Mouse (Mus musculus): ENCODE results near the gene Kdm5a. TPM values are rescaled to one million over a fixed set of nuclear protein-coding genes. Genes with fewer than 3 reads are reported as not detected.

Gene Kdm5a
- polyA plus RNA-seq (2012; ENCODE audit: insufficient read depth, insufficient read length, low replicate concordance, missing spikeins): 69.1 TPM in 1 of 2 replicates, not detected in the other

DNA sequence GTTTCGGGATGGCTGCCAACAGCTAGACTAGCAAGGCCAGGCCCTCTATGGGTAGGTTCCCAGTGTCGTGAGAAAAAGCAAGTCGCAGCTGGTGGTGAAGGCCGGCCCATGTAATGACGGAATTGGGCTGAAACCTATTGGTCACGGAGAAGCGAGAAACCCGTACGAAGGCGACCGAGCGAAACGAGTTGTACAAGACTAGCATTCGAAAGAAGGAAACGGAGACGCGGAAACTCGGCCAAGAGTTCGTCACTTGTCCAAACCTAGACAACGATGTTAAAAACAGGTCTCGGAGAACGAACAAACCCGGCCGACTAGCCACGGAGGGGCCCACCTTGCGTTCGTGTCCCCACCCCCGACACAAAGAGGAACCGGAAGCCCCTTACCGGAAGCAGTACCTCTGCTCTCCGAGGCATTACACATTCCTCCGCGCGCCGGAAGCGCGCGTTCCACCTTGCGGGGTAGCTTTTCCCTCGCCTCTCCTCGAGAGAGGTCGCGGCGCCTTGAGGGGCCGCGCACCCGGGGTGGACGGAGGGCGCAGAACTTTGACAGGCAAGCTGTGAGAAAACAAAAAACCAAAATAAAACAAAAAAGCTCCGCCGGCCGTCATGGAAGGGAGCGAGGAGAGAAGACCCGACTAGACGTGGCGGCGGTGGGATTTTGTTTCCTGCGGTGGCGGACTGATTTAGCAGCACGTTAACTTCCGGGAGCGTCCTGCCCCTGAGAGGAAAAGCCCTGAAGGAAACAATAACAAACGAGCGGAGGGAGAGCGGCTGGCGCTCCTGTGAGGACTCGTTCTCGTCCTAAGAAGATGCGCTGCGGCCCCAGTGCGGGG, at the start of gene Kdm5a, which contains the start of gene Ccdc77:
TSS of gene Kdm5a (plus strand) at position 437 of the 835 bp plus-strand sequence.
TSS of gene Ccdc77 (minus strand) at position 687 of the 835 bp plus-strand sequence.
- H3K4me1 ChIP-seq (ENCODE audit: control insufficient read depth, insufficient read depth, low read length): peaks cover 2% of the 10 kb centered on the region; the same call in 1 of the 2 replicates
- TF ChIP-seq CTCF (IDR thresholded peaks at IDR 0.05; ENCODE audit: insufficient read depth, low read depth, low read length) (no peak), POLR2A (IDR thresholded peaks at IDR 0.05; ENCODE audit: insufficient read depth, low read depth, low read length) (peak; percentile 81)
- H3K27ac ChIP-seq (ENCODE audit: insufficient read depth, low read depth, low read length): peak within 1 kb of the TSS; percentile 88
- under 1% methylated on average over 71 of the region's 71 CpGs for WGBS
- peak within 1 kb of the TSS; percentile 61 for H3K4me3 ChIP-seq (ENCODE audit: insufficient read depth, low read depth, low read length)

DNA sequence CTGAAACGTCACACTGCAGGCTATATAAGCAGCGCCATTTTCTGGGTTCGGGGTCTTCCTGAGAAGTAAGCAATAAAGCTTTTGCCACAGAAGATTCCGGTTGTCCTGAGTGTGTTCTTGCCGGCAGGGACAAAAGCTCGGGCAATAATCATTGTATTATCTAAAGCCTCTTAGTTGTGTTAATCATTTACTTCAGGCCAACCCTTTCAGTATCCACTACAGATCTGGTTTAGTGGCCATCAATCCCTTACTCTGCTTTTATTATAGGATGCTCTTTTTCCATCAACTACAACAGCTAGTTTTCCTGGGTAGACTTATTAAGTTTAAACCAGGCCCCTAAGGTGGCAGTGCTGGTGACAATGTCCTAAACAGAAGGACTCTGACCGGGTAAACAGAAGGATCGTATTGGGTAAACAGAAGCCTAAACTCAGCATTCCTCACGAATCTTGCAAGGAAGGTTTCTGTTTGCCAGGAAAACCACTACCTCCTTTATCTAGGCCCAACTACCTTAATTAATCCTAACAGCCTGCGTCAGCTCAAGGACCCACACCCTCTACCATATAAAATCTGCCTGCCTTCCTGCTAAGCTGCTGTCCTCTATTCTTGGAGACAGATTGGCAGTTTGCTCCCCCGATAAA, 45.5 kb upstream of the Kdm5a start:
- WGBS: 92% methylated on average over 11 of the region's 11 CpGs
- Histone ChIP-seq H3K27ac (ENCODE audit: insufficient read depth, low read depth, low read length) (no peak overlapping the region), H3K4me3 (ENCODE audit: insufficient read depth, low read depth, low read length) (no peak overlapping the region), H3K4me1 (ENCODE audit: control insufficient read depth, insufficient read depth, low read length) (no peaks in the 10 kb centered on the region)
- TF ChIP-seq CTCF (IDR thresholded peaks at IDR 0.05; ENCODE audit: insufficient read depth, low read depth, low read length): no peak
- no peak for TF ChIP-seq POLR2A (IDR thresholded peaks at IDR 0.05; ENCODE audit: insufficient read depth, low read depth, low read length)

DNA sequence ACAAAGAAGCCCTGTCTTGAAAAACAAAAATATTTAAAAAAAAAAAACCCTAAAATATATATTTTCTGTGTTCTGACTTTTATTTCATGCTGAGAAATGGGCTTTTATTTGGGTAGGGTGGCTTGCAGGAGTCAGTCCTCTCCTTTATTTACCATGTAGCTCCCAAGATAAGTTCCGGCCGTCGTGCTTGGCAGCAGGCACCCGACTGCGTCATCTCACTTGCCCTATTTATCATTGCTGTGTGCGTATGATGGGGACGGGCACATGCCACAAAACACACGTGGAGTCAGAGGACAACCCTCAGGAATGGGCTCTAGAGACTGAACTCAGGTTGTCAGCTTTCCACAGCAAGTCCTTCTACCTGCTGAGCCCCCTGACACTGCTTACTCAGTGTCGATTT, 44.8 kb upstream of the Kdm5a start:
- Histone ChIP-seq H3K27ac (ENCODE audit: insufficient read depth, low read depth, low read length) (no peak overlapping the region), H3K4me1 (ENCODE audit: control insufficient read depth, insufficient read depth, low read length) (no peaks in the 10 kb centered on the region), H3K4me3 (ENCODE audit: insufficient read depth, low read depth, low read length) (no peak overlapping the region)
- 92% methylated on average over 9 of the region's 9 CpGs for WGBS
- TF ChIP-seq CTCF (IDR thresholded peaks at IDR 0.05; ENCODE audit: insufficient read depth, low read depth, low read length): no peak
- no peak for TF ChIP-seq POLR2A (IDR thresholded peaks at IDR 0.05; ENCODE audit: insufficient read depth, low read depth, low read length)

DNA sequence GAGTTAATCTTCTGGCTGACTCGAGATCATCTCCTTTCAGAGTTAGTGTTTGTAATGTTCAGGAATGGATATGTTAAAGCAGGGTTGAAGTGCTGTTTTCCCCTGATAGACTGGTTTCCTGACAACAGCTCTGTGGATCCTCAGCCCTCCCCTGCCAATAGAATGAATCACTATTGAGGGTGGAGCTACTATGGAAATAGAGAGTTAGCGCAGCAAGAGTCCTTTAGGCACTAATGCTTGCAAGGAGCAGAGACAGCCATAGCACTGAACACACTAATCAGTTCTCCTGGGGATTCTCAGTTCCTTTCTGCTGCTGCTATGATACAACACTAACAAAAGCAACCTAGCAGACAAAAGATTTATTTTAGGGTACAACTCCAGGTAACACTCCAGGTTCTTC, 43.6 kb upstream of the Kdm5a start:
- TF ChIP-seq POLR2A (IDR thresholded peaks at IDR 0.05; ENCODE audit: insufficient read depth, low read depth, low read length): no peak
- TF ChIP-seq CTCF (IDR thresholded peaks at IDR 0.05; ENCODE audit: insufficient read depth, low read depth, low read length): no peak
- Histone ChIP-seq H3K4me3 (ENCODE audit: insufficient read depth, low read depth, low read length) (no peak overlapping the region), H3K4me1 (ENCODE audit: control insufficient read depth, insufficient read depth, low read length) (no peaks in the 10 kb centered on the region), H3K27ac (ENCODE audit: insufficient read depth, low read depth, low read length) (no peak overlapping the region)
- 63% methylated on average over 2 of the region's 2 CpGs for WGBS

- 32% methylated on average over 6 of the region's 6 CpGs for WGBS
- Histone ChIP-seq H3K4me1 (ENCODE audit: control insufficient read depth, insufficient read depth, low read length) (no peaks in the 10 kb centered on the region), H3K27ac (ENCODE audit: insufficient read depth, low read depth, low read length) (no peak overlapping the region), H3K4me3 (ENCODE audit: insufficient read depth, low read depth, low read length) (no peak overlapping the region)
- no peak for TF ChIP-seq CTCF (IDR thresholded peaks at IDR 0.05; ENCODE audit: insufficient read depth, low read depth, low read length)
- no peak for TF ChIP-seq POLR2A (IDR thresholded peaks at IDR 0.05; ENCODE audit: insufficient read depth, low read depth, low read length)
Measured at GRCm38 (mm10) chr6:120324295-120324927, 39.5 kb upstream of the Kdm5a start.

- Histone ChIP-seq H3K4me1 (ENCODE audit: control insufficient read depth, insufficient read depth, low read length) (no peaks in the 10 kb centered on the region), H3K27ac (ENCODE audit: insufficient read depth, low read depth, low read length) (no peak overlapping the region), H3K4me3 (ENCODE audit: insufficient read depth, low read depth, low read length) (no peak overlapping the region)
- TF ChIP-seq CTCF (IDR thresholded peaks at IDR 0.05; ENCODE audit: insufficient read depth, low read depth, low read length) (no peak), POLR2A (IDR thresholded peaks at IDR 0.05; ENCODE audit: insufficient read depth, low read depth, low read length) (no peak)
- WGBS: 70% methylated on average over 2 of the region's 2 CpGs
Measured at GRCm38 (mm10) chr6:120332351-120332750, 31.6 kb upstream of the Kdm5a start.

DNA sequence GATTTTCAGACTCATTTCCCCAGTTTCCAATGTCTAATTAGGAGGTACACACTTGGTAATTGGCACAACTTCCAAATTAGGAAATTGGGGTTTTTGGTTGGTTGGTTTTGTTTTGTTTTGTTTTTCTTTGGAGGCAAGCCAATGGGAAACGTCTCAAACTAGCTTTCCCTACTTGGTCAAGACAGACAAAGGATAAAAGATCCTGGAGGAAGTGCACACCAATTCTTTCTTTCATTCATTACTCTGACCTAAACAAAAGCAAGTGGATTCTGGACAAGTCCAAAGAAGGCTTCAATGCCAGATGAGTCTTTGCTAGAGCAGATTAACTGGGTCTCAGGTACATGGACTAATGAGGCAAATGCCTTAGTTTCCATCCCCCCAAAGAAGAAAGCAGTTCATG, 19.9 kb upstream of the Kdm5a start:
- 5% methylated on average over 1 of the region's 1 CpGs for WGBS
- TF ChIP-seq POLR2A (IDR thresholded peaks at IDR 0.05; ENCODE audit: insufficient read depth, low read depth, low read length) (no peak), CTCF (IDR thresholded peaks at IDR 0.05; ENCODE audit: insufficient read depth, low read depth, low read length) (no peak)
- no peak overlapping the region for H3K4me3 ChIP-seq (ENCODE audit: insufficient read depth, low read depth, low read length)
- no peak overlapping the region for H3K27ac ChIP-seq (ENCODE audit: insufficient read depth, low read depth, low read length)
- H3K4me1 ChIP-seq (ENCODE audit: control insufficient read depth, insufficient read depth, low read length): no peaks in the 10 kb centered on the region

DNA sequence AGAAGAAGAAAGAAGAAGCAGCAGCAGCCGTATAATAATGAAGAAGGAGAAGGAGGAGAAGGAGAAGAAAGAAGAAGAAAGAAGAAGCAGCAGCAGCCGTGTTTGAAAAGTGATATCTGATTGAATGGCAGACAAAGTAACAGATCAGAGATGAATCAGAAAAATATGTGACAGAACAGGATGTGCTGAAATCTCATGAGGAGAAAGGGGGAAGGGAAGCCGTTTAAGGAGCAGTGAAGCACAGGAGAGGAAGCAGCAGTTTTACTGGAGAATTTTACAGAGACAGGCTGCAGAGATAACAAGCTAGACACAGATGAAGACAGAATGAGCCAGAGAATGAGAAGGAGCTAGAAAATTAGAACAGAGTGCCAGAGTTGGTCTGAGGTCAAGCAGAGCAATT, 14.9 kb upstream of the Kdm5a start:
- no peak overlapping the region for H3K27ac ChIP-seq (ENCODE audit: insufficient read depth, low read depth, low read length)

More for the DNA sequence above, 14.9 kb upstream of the Kdm5a start:
- WGBS: 87% methylated on average over 3 of the region's 3 CpGs
- Histone ChIP-seq H3K4me1 (ENCODE audit: control insufficient read depth, insufficient read depth, low read length) (no peaks in the 10 kb centered on the region), H3K4me3 (ENCODE audit: insufficient read depth, low read depth, low read length) (no peak overlapping the region)
- TF ChIP-seq POLR2A (IDR thresholded peaks at IDR 0.05; ENCODE audit: insufficient read depth, low read depth, low read length) (no peak), CTCF (IDR thresholded peaks at IDR 0.05; ENCODE audit: insufficient read depth, low read depth, low read length) (no peak)

Data from olfactory bulb, adult 2 months (tissue).